Mouse (Mus musculus): ENCODE results near the gene Stard3nl.

The Stard3nl gene

GRCm38 (mm10) chr13:19395688-19396354 is at the start of gene Stard3nl:
TSS of gene Stard3nl (minus strand) at chr13:19395795.
- DNase-seq: peak; percentile 99

GRCm38 (mm10) chr13:19438040-19438439 is 42.4 kb upstream of the Stard3nl start:
- DNase-seq: no peak

GRCm38 (mm10) chr13:19429812-19430370 is 34.3 kb upstream of the Stard3nl start:
- no peak for DNase-seq

GRCm38 (mm10) chr13:19428076-19428475 is 32.5 kb upstream of the Stard3nl start:
- no peak for DNase-seq

GRCm38 (mm10) chr13:19424563-19424962 is 29.0 kb upstream of the Stard3nl start:
- DNase-seq: no peak

- no peak for DNase-seq
Measured at GRCm38 (mm10) chr13:19422521-19422920, 26.9 kb upstream of the Stard3nl start.

GRCm38 (mm10) chr13:19417885-19418521 is 22.4 kb upstream of the Stard3nl start:
- no peak for DNase-seq

- no peak for DNase-seq
Measured at GRCm38 (mm10) chr13:19415894-19416531, 20.4 kb upstream of the Stard3nl start.

GRCm38 (mm10) chr13:19415337-19415736 is 19.7 kb upstream of the Stard3nl start:
- DNase-seq: no peak

GRCm38 (mm10) chr13:19412334-19412939 is 16.8 kb upstream of the Stard3nl start:
- no peak for DNase-seq

- DNase-seq: no peak
Measured at GRCm38 (mm10) chr13:19411886-19412285, 16.3 kb upstream of the Stard3nl start.

GRCm38 (mm10) chr13:19410694-19411093 is 15.1 kb upstream of the Stard3nl start:
- no peak for DNase-seq

GRCm38 (mm10) chr13:19407953-19408352 is 12.4 kb upstream of the Stard3nl start:
- no peak for DNase-seq

- DNase-seq: no peak
Measured at GRCm38 (mm10) chr13:19404623-19405022, 9.0 kb upstream of the Stard3nl start.

GRCm38 (mm10) chr13:19394798-19395687 is 552 bp downstream of the Stard3nl start:
- no peak for DNase-seq

GRCm38 (mm10) chr13:19394171-19394570 is 1.4 kb downstream of the Stard3nl start:
- peak; percentile 60 to 81 for DNase-seq

- peak; percentile 13 to 40 for DNase-seq
Measured at GRCm38 (mm10) chr13:19393731-19394130, 1.9 kb downstream of the Stard3nl start.

GRCm38 (mm10) chr13:19391608-19392007 is 4.0 kb downstream of the Stard3nl start:
- no peak for DNase-seq

- no peak for DNase-seq
Measured at GRCm38 (mm10) chr13:19390296-19390695, 5.3 kb downstream of the Stard3nl start.

- peak in 1 of 2 experiments; percentile 26 for DNase-seq
Measured at GRCm38 (mm10) chr13:19389896-19390295, 5.7 kb downstream of the Stard3nl start.

GRCm38 (mm10) chr13:19389434-19389833 is 6.2 kb downstream of the Stard3nl start:
- DNase-seq: peak; percentile 63 to 85

GRCm38 (mm10) chr13:19385226-19385625 is 10.4 kb downstream of the Stard3nl start:
- no peak for DNase-seq
